Mouse (Mus musculus): ENCODE data around the gene Sept5.

GRCm38 (mm10) chr16:18589080-18589621 is 40.6 kb downstream of the Sept5 start:
- TF ChIP-seq POLR2A (IDR thresholded peaks at IDR 0.05; ENCODE audit: control insufficient read depth, low read depth, low read length) (no peak), CTCF (IDR thresholded peaks at IDR 0.05; ENCODE audit: control insufficient read depth, insufficient read depth, insufficient replicate concordance, low read depth, low read length) (no peak)
